Mouse (Mus musculus) hindbrain, embryonic 11.5 days (tissue): ENCODE measurements around the gene Fmo9. TPM values are rescaled to one million over a fixed set of nuclear protein-coding genes. Genes with fewer than 3 reads are reported as not detected.

Experiments
- polyA plus RNA-seq: library from polyadenylated mRNA; unstranded; fragments of >200 nt; fragmentation: Nextera tagmentation; extraction: Ambion mirVana; gene quantifications from 2 replicates; pipeline ENCODE4 v1.2.1, GENCODE M21; 2014

Fmo9 gene
- polyA plus RNA-seq, 1 experiment from 2014 or later: not detected

Other genes starting within 250 kb of the Fmo9 start
- not detected in 2 replicates for gene Gm4846, start 184.3 kb downstream of the Fmo9 start, polyA plus RNA-seq
- gene Gm4847, start 34.2 kb downstream of the Fmo9 start, polyA plus RNA-seq: not detected in 2 replicates